Mouse (Mus musculus) CD4-positive, CD25-positive, alpha-beta regulatory T cell, adult 2 months (primary cell): Measurements from ENCODE around the gene Hist2h4.
"Not testable (repeated sequence)": the region's sequence is repeated elsewhere in the genome, so short reads cannot be mapped to it uniquely, and the experiment has no call there.

Experiments used
- DNase-seq: peaks from one replicate; pipeline ENCODE4 v3.0.0-alpha.2; 2012; ENCODE audit warnings: low read depth, low spot score

Gene Hist2h4

GRCm38 (mm10) chr3:96262979-96263550 lies at the start of gene Hist2h4:
Gene Hist2h4, minus strand, starts transcription at chr3:96263311.
- DNase-seq: peak; percentile 93

GRCm38 (mm10) chr3:96312341-96313098 lies 49.4 kb upstream of the Hist2h4 start:
- DNase-seq: no peak

- DNase-seq: no peak
These were observed 46.3 kb upstream of the Hist2h4 start for GRCm38 (mm10) chr3:96309441-96309840.

DNA sequence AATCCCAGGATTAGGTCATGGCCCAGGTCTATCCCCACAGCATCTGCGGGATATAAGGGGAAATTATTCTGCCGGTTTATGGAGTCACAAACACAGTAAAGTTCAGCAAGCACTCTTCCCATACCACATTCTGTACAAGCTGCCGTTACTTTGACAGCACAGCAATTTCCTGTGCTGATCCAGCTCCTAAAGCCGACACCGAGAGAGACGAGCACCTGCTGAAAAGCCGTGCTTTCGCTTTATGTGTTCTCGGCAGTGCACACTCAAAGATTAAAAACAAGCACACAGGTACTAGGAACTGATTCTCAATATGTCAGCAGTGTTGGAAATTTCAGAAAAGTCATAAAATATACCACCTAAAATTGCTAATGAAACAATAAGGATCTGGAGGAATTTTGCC lies 43.4 kb upstream of the Hist2h4 start:
- peak; percentile 49 for DNase-seq

DNA sequence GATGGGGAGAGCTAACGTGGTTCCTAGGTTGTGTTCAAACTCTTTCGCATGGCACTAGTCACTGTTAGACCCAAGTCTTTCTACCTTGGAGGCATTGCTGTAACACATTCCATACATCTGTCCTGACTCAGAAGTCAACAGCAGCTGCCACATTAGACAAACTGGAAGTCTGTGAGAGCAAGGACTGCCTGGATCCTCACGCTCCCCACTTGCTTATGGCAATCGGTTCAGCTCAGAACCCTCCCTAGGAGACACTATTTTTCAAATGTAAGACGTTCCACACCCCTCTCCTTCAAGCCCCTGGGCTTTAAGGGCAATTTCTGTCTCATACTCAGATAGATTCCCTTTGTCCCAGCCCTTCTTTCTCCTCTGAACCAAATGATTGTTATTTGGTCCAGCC lies 39.0 kb upstream of the Hist2h4 start:
- no peak for DNase-seq

DNA sequence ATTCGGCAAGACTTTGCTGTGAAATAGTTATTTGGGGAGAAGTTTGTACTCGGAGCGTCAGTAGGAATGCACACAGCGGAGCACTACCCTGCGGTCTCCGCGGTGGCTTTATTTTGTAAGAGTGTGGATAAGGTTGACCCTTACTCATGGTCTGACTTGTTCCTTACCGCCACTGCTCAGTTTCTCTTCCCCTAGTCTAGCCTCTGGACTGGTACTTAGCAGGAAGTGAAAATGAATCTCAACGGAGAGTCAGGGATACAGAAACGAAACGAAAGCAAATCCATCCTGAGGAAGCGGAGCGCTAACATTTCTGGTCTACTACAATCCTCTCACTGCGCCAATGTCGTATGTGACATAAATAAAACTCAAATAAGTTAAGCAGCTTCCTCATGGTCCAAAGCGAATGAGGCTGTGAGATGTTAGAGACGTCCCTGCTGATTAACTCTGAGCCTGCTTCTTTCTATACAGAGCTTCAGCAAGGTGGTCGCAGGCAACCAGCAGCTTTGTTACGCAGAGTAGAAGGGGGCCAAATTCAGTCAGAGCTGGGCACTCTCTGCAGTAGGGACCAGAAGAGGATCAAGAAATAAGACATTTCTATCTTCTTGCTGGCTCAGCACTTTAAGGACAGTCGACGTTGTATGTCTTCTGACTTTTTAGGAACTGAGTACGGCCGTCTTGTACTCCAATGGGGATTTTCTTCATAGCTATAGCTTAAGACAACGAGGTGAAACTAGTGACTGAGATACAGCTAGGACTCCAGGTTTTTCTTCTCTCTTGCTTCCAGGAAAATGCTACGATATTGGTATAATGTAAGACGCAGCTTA lies 37.8 kb upstream of the Hist2h4 start:
- no peak for DNase-seq

DNA sequence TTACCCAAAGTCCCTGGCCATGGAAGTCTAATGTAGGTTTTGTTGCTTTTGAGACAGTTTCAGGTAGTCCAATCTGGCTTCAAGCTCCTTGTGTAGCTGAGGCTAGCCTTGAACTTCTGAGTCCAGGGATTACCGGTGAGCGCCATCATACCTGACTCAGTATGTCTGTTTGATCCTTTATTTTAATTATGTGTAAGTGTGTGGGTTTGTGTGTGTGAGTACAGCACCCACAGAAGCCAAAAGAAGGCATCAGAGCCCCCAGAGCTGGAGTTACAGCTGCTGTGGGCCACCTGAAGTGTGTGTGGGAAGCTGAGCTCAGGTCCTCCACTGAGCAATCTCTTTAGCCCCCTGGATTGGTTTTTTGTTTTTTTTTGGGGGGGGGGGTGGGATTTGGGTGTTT lies 36.5 kb upstream of the Hist2h4 start:
- DNase-seq: no peak

DNA sequence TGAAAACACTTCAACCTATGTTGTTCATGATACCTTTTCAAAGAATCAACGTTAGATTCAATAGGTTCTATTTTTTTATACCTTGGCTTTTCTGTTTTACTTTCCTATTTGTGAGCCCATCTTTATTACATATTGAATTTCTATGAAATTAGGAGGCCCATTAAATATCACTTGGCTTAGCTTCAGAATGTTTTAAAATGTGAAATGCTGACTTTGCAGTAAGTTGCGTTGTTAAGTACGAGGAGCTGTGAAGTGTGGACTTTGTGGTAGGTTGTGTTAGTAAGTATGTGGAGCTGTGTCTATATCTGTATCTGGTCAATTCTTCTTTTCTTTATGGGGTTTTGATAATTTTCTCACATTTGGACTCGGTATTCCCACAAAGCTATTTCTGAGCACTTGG lies 35.2 kb upstream of the Hist2h4 start:
- no peak for DNase-seq

- DNase-seq: no peak
These were observed 30.7 kb upstream of the Hist2h4 start, which contains the start of gene Fcgr1 for GRCm38 (mm10) chr3:96293787-96294186. Gene Fcgr1, minus strand, starts transcription at chr3:96293969.

- no peak for DNase-seq
These were observed 30.3 kb upstream of the Hist2h4 start for GRCm38 (mm10) chr3:96293368-96293767.

GRCm38 (mm10) chr3:96292641-96293040 lies 29.5 kb upstream of the Hist2h4 start:
- DNase-seq: no peak

DNA sequence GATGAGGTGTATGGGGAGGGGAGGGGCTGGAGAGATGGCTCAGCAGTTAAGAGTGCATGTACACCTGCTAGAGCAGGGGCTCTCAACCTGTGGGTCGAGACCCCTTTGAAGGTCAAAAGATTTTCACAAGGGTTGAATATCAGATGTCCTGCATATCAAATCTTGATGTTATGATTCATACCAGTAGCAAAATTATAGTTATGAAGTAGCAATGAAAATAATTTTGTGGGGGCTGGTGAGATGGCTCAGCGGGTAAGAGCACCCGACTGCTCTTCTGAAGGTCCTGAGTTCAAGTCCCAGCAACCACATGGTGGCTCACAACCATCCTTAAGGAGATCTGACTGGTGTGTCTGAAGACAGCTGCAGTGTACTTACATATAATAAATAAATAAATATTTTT lies 27.6 kb upstream of the Hist2h4 start:
- not testable (repeated sequence) for DNase-seq

- no peak for DNase-seq
These were observed 26.1 kb upstream of the Hist2h4 start for GRCm38 (mm10) chr3:96289201-96289600.

DNA sequence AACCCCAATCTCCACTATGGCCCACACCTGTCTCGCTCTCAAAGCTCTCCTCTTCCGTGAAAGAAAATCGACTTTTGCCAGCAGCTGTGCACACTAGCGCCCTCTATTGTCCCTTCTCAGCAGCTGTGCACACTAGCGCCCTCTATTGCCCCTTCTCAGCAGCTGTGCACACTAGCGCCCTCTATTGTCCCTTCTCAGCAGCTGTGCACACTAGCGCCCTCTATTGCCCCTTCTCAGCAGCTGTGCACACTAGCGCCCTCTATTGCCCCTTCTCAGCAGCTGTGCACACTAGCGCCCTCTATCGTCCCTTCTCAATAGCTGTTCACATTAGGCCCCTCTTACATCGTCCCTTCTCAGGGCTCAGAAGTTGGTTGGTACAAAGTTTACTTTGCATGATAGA lies 24.2 kb upstream of the Hist2h4 start:
- DNase-seq: peak; percentile 34

- no peak for DNase-seq
These were observed 21.3 kb upstream of the Hist2h4 start for GRCm38 (mm10) chr3:96284457-96284856.

DNA sequence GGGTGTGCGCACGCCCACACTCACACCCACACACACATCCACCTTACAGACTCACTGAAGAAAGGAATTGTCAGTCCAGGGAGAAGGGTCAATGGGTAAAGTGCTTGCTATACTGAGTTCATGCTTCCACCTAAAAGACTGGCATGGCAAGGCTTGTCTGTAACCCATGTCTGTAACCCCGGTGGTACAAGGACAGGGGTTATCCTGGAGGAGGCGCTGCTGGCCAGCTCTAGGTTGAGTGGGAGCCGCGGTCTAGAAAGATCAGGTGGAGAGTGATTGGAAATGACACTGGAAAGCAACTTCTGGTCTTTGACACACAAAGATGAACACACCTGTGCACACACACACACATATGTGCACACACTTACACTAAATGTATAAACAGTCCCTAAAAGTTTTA lies 17.5 kb upstream of the Hist2h4 start:
- DNase-seq: no peak

- peak; percentile 97 for DNase-seq
These were observed 14.9 kb upstream of the Hist2h4 start for GRCm38 (mm10) chr3:96277800-96278624.

GRCm38 (mm10) chr3:96277428-96277799 lies 14.3 kb upstream of the Hist2h4 start:
- peak; percentile 80 for DNase-seq

DNA sequence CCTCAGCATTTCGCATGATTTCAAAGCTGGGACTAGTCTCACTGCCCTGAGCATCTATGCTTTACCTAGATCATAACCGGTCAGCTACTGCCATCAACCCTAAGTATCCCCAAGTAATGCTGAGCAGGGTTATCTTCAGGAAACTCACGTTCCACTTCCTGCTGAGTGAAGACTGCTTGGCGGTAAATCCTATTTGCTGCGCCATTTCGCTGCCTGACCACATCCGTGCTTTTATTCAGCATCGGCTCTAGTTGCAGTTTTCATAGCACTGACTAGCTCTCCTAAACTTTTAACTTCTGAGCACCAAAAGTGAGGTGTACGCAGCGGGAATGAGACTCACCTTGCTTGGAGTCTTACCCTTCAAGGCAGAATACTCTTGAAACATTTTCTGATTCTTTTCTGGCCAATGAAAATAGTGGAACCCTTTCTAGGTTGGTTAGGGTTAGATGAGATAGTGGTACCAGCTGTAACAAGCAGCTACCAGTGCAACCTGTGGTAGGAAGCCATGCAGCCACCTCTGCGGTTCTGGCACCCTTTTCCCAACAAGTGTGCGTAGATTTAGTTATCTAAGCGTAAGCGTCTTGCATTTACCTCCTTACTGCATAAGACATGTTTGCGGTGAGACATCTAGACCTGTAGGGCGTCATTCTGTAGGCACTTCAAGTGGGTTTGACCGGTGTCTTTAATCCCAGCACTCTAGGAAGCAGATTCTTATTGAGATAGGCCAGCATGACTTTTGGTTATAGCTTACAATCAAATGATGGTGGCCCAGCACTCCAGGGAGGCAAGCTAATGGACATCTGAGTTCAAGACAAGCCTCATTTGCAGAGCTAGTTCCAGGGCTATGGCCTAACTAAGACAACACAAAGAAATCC lies 10.7 kb upstream of the Hist2h4 start:
- peak; percentile 79 for DNase-seq
